Mouse (Mus musculus): ENCODE results near the gene Adamtsl4. TPM values are rescaled to one million over a fixed set of nuclear protein-coding genes. Genes with fewer than 3 reads are reported as not detected.

Gene Adamtsl4
- polyA plus RNA-seq, 1 experiment from 2014 or later = 2.6 TPM

DNA sequence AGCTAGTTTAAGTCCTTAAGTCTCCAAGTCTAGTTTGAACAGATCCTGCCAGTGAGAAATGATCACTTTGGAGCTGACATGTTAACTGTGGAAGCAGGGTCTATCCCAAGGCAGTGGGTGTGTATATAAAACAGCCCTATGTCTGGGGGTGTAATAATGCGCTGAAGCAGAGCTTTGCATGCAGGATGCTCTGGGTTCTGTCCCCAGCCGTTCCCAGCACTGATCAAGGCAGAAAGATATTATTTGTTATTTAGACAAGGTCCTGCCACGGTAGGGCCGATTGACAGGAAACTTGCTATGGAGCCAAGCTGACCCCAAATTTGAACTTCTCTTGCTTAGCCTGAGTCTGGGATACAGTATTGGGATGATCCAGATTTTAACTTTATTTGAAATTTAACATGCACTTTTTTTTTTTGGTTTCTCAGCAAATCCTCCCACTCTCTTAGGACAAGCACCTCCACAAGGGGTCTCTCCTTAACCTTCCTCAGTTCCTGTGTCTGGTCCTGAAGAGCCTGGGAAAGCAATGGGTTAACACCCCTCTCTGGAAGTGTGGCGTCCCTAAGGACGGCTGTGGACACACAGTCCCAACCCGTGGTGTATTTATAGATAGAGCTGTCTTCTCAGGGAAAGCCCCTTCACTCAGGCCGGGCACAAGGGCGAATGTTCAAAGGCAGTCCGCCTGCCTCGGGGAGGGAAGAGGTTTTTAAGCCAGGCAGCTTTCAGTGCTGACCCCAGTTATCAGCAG lies 1.6 kb upstream of the Adamtsl4 start:
- ATAC-seq = no peak
- Histone ChIP-seq H3K9ac (replicated peaks) (no peak overlapping the region), H3K27me3 (ENCODE audit: insufficient read depth, low read length) (peaks cover 11% of the 10 kb centered on the region; the same call in 1 of the 2 replicates), H3K9me3 (ENCODE audit: low read length) (no peaks in the 10 kb centered on the region), H3K4me2 (ENCODE audit: low read depth, low read length) (no peak overlapping the region), H3K27ac (ENCODE audit: low read depth) (0 out of 2 replicates have a peak overlapping the region, but pooled peaks have one; percentile 34), H3K4me3 (ENCODE audit: low read depth, low read length) (no peak overlapping the region), H3K4me1 (ENCODE audit: insufficient read depth) (peaks cover 31% of the 10 kb centered on the region), H3K36me3 (replicated peaks; ENCODE audit: insufficient read depth, low read length) (no peaks in the 10 kb centered on the region)
- TF ChIP-seq CTCF (IDR thresholded peaks at IDR 0.05; ENCODE audit: low read depth) (peak; percentile 24; the same call in 1 of the 2 replicates), EP300 (IDR thresholded peaks at IDR 0.05; ENCODE audit: low read depth) (no peak)
- WGBS (ENCODE audit: insufficient replicate concordance) = 37% methylated on average over 11 of the region's 11 CpGs
- DNase-seq = no peak

DNA sequence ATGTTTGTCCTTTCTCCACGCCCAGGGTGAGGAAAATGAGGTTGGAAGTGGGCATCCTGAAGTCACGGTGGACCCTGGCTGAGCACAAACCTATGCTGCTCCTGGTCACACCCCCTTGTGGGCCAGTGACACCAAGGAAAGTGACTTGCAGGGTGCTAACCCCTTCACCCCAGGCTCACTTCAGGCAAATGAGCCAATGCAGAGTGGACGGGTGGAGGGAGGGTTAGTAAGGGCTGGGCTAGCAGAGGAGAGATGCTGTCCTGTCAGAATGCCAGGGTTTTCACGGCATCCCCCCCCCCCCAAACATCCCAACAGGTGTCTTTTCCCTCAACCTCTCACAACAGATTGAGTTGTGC lies 571 bp downstream of the Adamtsl4 start:
- Histone ChIP-seq H3K27ac (ENCODE audit: low read depth) (0 out of 2 replicates have a peak overlapping the region, but pooled peaks have one; percentile 11), H3K27me3 (ENCODE audit: insufficient read depth, low read length) (peaks cover 11% of the 10 kb centered on the region; the same call in 1 of the 2 replicates), H3K36me3 (replicated peaks; ENCODE audit: insufficient read depth, low read length) (no peaks in the 10 kb centered on the region), H3K4me3 (ENCODE audit: low read depth, low read length) (peak overlapping the region; percentile 50), H3K4me1 (ENCODE audit: insufficient read depth) (peaks cover 12% of the 10 kb centered on the region; the same call in 1 of the 2 replicates), H3K9ac (replicated peaks) (peak overlapping the region; percentile 58), H3K4me2 (ENCODE audit: low read depth, low read length) (peak overlapping the region; percentile 89), H3K9me3 (ENCODE audit: low read length) (no peaks in the 10 kb centered on the region)
- TF ChIP-seq CTCF (IDR thresholded peaks at IDR 0.05; ENCODE audit: low read depth) (no peak), EP300 (IDR thresholded peaks at IDR 0.05; ENCODE audit: low read depth) (no peak)
- DNase-seq = no peak
- WGBS (ENCODE audit: insufficient replicate concordance) = 24% methylated on average over 4 of the region's 4 CpGs
- peak; percentile 19; the same call in 1 of the 2 replicates for ATAC-seq

- no peaks in the 10 kb centered on the region for H3K36me3 ChIP-seq (replicated peaks; ENCODE audit: insufficient read depth, low read length)
- DNase-seq = no peak
- H3K27ac ChIP-seq (ENCODE audit: low read depth) = 0 out of 2 replicates have a peak overlapping the region, but pooled peaks have one; percentile 11
- no peak for TF ChIP-seq CTCF (IDR thresholded peaks at IDR 0.05; ENCODE audit: low read depth)
- H3K4me3 ChIP-seq (ENCODE audit: low read depth, low read length) = peak overlapping the region; percentile 50; the same call in 1 of the 2 replicates
- WGBS (ENCODE audit: insufficient replicate concordance) = 55% methylated on average over 10 of the region's 10 CpGs
- ATAC-seq = no peak
- H3K27me3 ChIP-seq (ENCODE audit: insufficient read depth, low read length) = peaks cover 11% of the 10 kb centered on the region; the same call in 1 of the 2 replicates
- peak overlapping the region; percentile 7; the same call in 1 of the 2 replicates for H3K9ac ChIP-seq (replicated peaks)
- H3K4me1 ChIP-seq (ENCODE audit: insufficient read depth) = peaks cover 12% of the 10 kb centered on the region; the same call in 1 of the 2 replicates
- no peaks in the 10 kb centered on the region for H3K9me3 ChIP-seq (ENCODE audit: low read length)
- peak overlapping the region; percentile 89; the same call in 1 of the 2 replicates for H3K4me2 ChIP-seq (ENCODE audit: low read depth, low read length)
These were observed 1.1 kb downstream of the Adamtsl4 start for GRCm38 (mm10) chr3:95686492-95687167.

DNA sequence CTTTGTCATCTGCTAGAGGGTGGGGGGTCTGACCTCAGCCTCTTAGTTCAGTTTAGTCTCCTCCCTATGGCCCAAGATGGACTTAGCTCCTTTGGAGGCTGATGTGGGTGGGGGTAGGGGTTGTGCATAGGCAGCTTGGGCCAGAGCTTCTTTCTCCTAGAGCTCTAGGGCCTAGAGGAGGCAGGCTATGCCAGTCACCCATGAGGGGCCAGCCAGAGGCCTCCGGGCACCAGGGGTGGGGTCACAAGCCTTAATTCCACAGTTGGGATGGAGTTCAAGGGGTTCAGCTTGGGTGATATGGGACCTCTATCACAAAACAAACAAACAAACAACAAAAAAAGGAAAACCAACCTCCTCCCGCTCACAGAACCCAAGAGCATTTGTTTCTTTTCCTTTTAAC lies 2.0 kb downstream of the Adamtsl4 start:
- H3K36me3 ChIP-seq (replicated peaks; ENCODE audit: insufficient read depth, low read length) = no peaks in the 10 kb centered on the region
- H3K9me3 ChIP-seq (ENCODE audit: low read length) = no peaks in the 10 kb centered on the region
- 71% methylated on average over 2 of the region's 2 CpGs for WGBS (ENCODE audit: insufficient replicate concordance)
- peaks cover 12% of the 10 kb centered on the region; the same call in 1 of the 2 replicates for H3K4me1 ChIP-seq (ENCODE audit: insufficient read depth)
- H3K4me2 ChIP-seq (ENCODE audit: low read depth, low read length) = no peak overlapping the region
- H3K27ac ChIP-seq (ENCODE audit: low read depth) = no peak overlapping the region
- no peak for TF ChIP-seq CTCF (IDR thresholded peaks at IDR 0.05; ENCODE audit: low read depth)
- no peak for TF ChIP-seq EP300 (IDR thresholded peaks at IDR 0.05; ENCODE audit: low read depth)
- H3K4me3 ChIP-seq (ENCODE audit: low read depth, low read length) = no peak overlapping the region
- ATAC-seq (no peak), DNase-seq (no peak)
- no peak overlapping the region for H3K9ac ChIP-seq (replicated peaks)
- peaks cover 11% of the 10 kb centered on the region; the same call in 1 of the 2 replicates for H3K27me3 ChIP-seq (ENCODE audit: insufficient read depth, low read length)

DNA sequence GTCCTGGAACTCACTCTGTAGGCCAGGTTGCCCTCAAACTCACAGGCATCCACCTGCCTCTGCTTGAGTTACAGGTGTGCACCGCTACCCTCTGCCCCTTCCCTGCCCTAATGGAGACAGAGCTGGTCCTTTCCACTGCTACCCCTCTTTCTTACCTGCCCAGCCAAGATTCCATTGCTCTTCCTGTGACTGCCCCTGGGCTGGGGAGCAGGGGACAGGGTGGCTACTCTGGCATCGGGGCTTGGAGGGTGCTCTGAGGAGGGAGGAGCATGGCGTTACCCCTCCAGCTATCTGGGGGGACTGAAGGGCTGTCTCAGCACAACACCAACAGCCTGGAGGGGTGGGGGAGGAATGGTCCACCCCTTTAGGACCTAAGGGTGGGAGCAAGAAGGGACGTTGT lies 2.4 kb downstream of the Adamtsl4 start:
- TF ChIP-seq EP300 (IDR thresholded peaks at IDR 0.05; ENCODE audit: low read depth) (no peak), CTCF (IDR thresholded peaks at IDR 0.05; ENCODE audit: low read depth) (no peak)
- no peaks in the 10 kb centered on the region for H3K9me3 ChIP-seq (ENCODE audit: low read length)
- no peak for DNase-seq

GRCm38 (mm10) chr3:95684846-95685245 lies 2.9 kb downstream of the Adamtsl4 start:
- no peak overlapping the region for H3K4me2 ChIP-seq (ENCODE audit: low read depth, low read length)
- H3K27ac ChIP-seq (ENCODE audit: low read depth) = no peak overlapping the region
- peaks cover 11% of the 10 kb centered on the region; the same call in 1 of the 2 replicates for H3K27me3 ChIP-seq (ENCODE audit: insufficient read depth, low read length)
- DNase-seq = no peak
- H3K9me3 ChIP-seq (ENCODE audit: low read length) = no peaks in the 10 kb centered on the region
- no peak overlapping the region for H3K4me3 ChIP-seq (ENCODE audit: low read depth, low read length)
- WGBS (ENCODE audit: insufficient replicate concordance) = 30% methylated on average over 6 of the region's 8 CpGs
- no peaks in the 10 kb centered on the region for H3K36me3 ChIP-seq (replicated peaks; ENCODE audit: insufficient read depth, low read length)
- TF ChIP-seq CTCF (IDR thresholded peaks at IDR 0.05; ENCODE audit: low read depth) (no peak), EP300 (IDR thresholded peaks at IDR 0.05; ENCODE audit: low read depth) (no peak)
- H3K9ac ChIP-seq (replicated peaks) = no peak overlapping the region
- peaks cover 12% of the 10 kb centered on the region; the same call in 1 of the 2 replicates for H3K4me1 ChIP-seq (ENCODE audit: insufficient read depth)
- no peak for ATAC-seq

More for the DNA sequence above, 2.4 kb downstream of the Adamtsl4 start:
- Histone ChIP-seq H3K36me3 (replicated peaks; ENCODE audit: insufficient read depth, low read length) (no peaks in the 10 kb centered on the region), H3K27me3 (ENCODE audit: insufficient read depth, low read length) (peaks cover 11% of the 10 kb centered on the region; the same call in 1 of the 2 replicates), H3K9ac (replicated peaks) (no peak overlapping the region), H3K4me3 (ENCODE audit: low read depth, low read length) (no peak overlapping the region), H3K27ac (ENCODE audit: low read depth) (no peak overlapping the region), H3K4me1 (ENCODE audit: insufficient read depth) (peaks cover 12% of the 10 kb centered on the region; the same call in 1 of the 2 replicates), H3K4me2 (ENCODE audit: low read depth, low read length) (no peak overlapping the region)
- 73% methylated on average over 4 of the region's 4 CpGs for WGBS (ENCODE audit: insufficient replicate concordance)
- no peak for ATAC-seq
